Mouse (Mus musculus): Measurements from ENCODE around the gene Krtap14.

Krtap14 gene

GRCm38 (mm10) chr16:88826095-88826652 is at the start of gene Krtap14:
Krtap14 (minus strand) TSS chr16:88826145.
- no peak for DNase-seq (ENCODE audit: low read depth, low spot score)

DNA sequence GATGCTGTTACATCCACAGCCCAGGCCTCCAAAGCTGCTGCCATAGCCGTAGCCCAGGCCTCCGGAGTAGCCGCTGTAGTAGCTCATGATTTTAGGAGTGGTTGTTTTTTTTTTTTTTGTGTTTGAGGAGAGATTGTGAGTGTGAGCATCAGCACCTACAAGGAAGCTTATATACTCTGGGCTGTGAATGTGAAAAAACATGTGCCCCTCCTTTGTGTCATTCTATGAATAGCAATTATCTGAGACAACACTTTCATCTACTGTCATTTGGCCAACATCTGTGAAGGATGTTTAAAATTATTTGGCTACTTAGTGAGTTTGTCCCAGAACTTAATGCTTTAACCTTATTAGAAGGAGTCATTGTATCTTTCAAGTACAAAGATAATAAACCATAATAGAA is 48.2 kb upstream of the Krtap14 start, which contains the start of gene Krtap19-2:
Krtap19-2 (minus strand) TSS at position 101 of the 400 bp plus-strand sequence.
- DNase-seq (ENCODE audit: low read depth, low spot score) = no peak

DNA sequence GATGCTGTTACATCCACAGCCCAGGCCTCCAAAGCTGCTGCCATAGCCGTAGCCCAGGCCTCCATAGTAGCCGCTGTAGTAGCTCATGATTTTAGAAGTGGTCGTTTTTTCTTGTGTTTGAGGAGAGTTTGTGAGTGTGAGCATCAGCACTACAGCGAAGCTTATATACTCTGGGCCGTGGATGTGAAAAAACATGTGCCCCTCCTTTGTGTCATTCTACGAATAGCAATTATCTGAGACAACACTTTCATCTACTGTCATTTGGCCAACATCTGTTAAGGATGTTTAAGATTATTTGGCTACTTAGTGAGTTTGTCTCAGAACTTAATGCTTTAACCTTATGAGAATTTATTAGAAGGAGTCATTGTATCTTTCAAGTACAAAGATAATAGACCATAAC is 43.4 kb upstream of the Krtap14 start, which contains the start of gene Krtap19-1:
Krtap19-1 (minus strand) TSS at position 101 of the 400 bp plus-strand sequence.
- DNase-seq (ENCODE audit: low read depth, low spot score) = no peak

DNA sequence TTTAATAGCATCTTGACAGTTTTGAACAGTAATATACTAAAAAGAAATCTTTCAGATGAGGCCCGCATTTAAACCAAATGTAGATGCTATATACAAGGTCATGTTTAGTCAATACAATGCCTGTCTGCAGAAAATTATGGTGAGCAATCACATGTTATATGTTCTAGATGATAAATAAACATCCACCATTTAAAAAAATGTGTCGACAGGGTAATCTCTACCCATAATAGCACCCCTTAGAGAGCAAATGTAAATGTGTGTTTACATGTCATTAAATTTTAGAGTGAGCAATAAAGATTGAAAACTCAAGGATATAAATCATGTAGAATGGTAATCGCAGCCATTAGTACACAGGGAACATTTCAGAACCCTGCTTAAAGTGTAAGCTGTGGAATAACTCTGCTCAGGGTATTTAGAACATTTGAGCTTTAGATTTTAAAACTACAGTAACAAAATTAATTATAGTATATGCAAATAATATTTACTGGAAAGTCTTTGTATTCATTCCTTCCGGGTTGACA is 39.0 kb upstream of the Krtap14 start:
- DNase-seq (ENCODE audit: low read depth, low spot score) = no peak

GRCm38 (mm10) chr16:88851450-88851849 is 25.5 kb upstream of the Krtap14 start:
- DNase-seq (ENCODE audit: low read depth, low spot score) = no peak

- DNase-seq (ENCODE audit: low read depth, low spot score) = no peak
These were observed 22.6 kb upstream of the Krtap14 start for GRCm38 (mm10) chr16:88848558-88848957.

DNA sequence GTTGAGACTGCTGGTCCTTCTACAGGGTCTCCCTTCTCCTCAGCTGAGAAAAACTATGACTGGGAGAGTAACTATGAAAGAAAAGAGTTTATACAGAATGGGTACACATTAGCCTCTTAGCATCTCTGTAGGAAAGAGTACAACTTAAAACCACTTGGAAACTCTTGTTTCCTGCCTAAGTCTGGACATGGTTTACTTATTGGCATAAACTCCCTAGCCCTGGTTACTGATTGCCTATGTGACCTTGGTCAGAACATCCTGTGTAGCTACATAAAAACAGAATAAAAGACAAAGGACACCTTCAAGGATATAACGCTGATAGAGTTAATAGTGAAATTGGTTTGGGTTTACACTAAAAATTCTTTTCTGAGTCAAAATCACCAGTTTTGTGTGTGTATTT is 21.4 kb upstream of the Krtap14 start:
- DNase-seq (ENCODE audit: low read depth, low spot score) = no peak

GRCm38 (mm10) chr16:88826978-88827377 is 1.0 kb upstream of the Krtap14 start:
- no peak for DNase-seq (ENCODE audit: low read depth, low spot score)

GRCm38 (mm10) chr16:88823736-88824135 is 2.2 kb downstream of the Krtap14 start:
- peak; percentile 13 for DNase-seq (ENCODE audit: low read depth, low spot score)

GRCm38 (mm10) chr16:88820066-88820465 is 5.9 kb downstream of the Krtap14 start, which contains the start of gene Krtap15:
Krtap15 (plus strand) TSS chr16:88820215.
- no peak for DNase-seq (ENCODE audit: low read depth, low spot score)

DNA sequence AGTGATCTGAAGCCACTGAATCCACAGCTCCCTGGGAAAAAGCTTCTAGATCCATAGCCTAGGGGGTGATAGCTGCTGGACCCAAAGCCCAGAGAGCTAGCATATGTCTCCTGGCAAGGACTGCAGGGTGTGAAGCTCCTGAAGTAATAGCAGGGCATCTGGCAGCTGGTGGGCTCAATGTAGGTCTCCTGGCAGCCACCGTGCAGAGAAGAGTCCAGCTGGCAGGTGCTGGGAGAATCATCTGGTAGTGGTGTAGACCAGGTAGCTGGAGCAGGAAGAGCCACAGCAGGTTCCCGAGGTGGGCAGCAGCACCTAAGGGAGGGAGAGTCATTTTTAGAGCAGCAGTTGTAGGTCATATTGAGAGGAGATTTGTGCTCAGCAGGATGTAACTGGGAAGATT is 14.1 kb downstream of the Krtap14 start, which contains the start of gene Gm20741:
Gm20741 (minus strand) TSS at position 394 of the 400 bp plus-strand sequence.
- no peak for DNase-seq (ENCODE audit: low read depth, low spot score)

- DNase-seq (ENCODE audit: low read depth, low spot score) = no peak
These were observed 39.2 kb downstream of the Krtap14 start for GRCm38 (mm10) chr16:88786786-88787185.

- no peak for DNase-seq (ENCODE audit: low read depth, low spot score)
These were observed 48.3 kb downstream of the Krtap14 start, which contains the start of gene Gm5965 for GRCm38 (mm10) chr16:88777596-88777995. Gm5965 (plus strand) TSS chr16:88777896.

- no peak for DNase-seq (ENCODE audit: low read depth, low spot score)
These were observed 51.8 kb downstream of the Krtap14 start, which contains the start of gene 2310057N15Rik for GRCm38 (mm10) chr16:88774106-88774505. 2310057N15Rik (minus strand) TSS chr16:88774206.
